Mouse (Mus musculus) megakaryocyte-erythroid progenitor cell, adult 5-6 weeks (primary cell): Measurements from ENCODE around the gene Itga10. TPM values are rescaled to one million over a fixed set of nuclear protein-coding genes. Genes with fewer than 3 reads are reported as not detected.
"Not testable (repeated sequence)": the region's sequence is repeated elsewhere in the genome, so short reads cannot be mapped to it uniquely, and the experiment has no call there.

Source experiments
- ATAC-seq: replicated peaks from 2 replicates; pipeline ENCODE4 v1.8.0; 2016; ENCODE audit warnings: mild to moderate bottlenecking, inconsistent platforms; ENCODE audit not compliant: severe bottlenecking, poor library complexity, low FRiP score, low TSS enrichment
- total RNA-seq, 2 experiments: library from RNA; stranded (forward) in 1 of 2; stranded (reverse) in 1 of 2; fragments of 200-1000, 215-1000 nt in 1 of 2; fragments of >200 nt in 1 of 2; fragmentation: Nextera tagmentation in 1 of 2; gene quantifications; 2 replicates each; pipeline ENCODE4 v1.2.3; 2014 to 2017

Gene Itga10
- total RNA-seq (2014; fragmentation: Nextera tagmentation): 0.10 and 4.4 TPM in 2 replicates
- 0.08 and 0.28 TPM in 2 replicates for total RNA-seq (2017)

- peak; percentile 48; the same call in 1 of the 2 replicates for ATAC-seq
Observed at GRCm38 (mm10) chr3:96645018-96645649, at the start of gene Itga10. Gene Itga10, plus strand, starts transcription at chr3:96645584.

DNA sequence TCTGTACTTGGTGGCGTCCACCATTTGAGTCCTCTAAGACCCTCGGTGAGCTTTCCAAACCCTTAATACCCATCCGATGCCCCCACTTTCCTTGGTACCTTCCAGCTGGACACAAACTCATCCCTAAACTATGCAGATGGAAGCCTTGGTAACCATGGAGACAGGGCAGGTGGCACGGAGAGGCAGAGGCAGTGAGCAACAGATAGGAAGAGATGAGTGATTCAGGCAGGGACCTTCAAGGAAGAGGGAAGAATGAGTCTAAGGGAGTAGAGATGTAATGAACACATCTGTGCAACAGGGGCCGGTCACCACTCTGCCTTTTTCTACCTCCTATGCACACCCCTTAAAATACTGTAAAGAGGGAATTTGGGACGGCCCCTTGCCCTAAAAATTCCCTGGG, 49.7 kb upstream of the Itga10 start:
- ATAC-seq: no peak

DNA sequence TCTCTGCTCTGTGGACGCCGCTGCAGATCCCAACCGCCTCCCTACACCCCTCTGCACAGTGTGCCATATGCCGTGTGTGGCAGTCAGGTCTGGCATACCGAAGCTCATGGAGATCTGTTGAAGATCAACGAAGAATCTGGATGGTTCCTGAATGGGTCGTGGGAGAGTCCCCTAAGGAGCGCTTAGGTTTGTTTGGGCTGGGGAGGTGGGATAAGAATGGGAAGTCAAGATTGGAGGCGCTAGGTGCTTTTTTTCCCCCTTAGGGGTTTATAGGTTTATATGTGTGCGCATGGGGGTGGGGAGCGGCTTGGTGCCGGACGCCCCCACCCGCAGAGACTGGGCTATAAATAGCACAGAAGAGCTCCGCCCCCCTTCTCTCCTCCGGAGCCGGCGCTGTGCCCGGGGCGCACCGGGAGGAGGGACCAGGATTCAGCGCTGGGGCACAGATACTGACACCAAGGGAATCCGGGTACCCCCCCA, 49.1 kb upstream of the Itga10 start, which contains the start of gene Ankrd34a:
Ankrd34a (plus strand) TSS at position 409 of the 480 bp plus-strand sequence.
- ATAC-seq: no peak

GRCm38 (mm10) chr3:96596855-96597254, 48.5 kb upstream of the Itga10 start:
- no peak for ATAC-seq

GRCm38 (mm10) chr3:96597435-96597891, 47.9 kb upstream of the Itga10 start:
- ATAC-seq: no peak

GRCm38 (mm10) chr3:96598156-96599068, 47.0 kb upstream of the Itga10 start:
- no peak for ATAC-seq

DNA sequence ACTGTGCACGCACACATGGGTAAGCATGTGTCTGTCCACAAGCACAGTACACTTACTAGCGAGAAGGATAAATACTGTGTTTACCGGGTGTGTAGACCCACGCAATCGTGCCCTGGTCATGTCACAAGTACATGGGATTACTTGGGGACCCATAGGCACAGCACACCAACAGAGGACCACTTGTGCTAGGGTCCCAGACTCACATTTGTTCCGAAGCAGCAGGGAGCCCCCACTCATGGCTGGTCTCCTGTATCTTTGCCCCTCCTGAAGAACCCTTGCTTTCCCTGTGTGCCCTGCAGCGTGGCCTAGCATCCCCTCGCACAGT, 46.4 kb upstream of the Itga10 start:
- no peak for ATAC-seq

GRCm38 (mm10) chr3:96599411-96599810, 46.0 kb upstream of the Itga10 start:
- ATAC-seq: no peak

DNA sequence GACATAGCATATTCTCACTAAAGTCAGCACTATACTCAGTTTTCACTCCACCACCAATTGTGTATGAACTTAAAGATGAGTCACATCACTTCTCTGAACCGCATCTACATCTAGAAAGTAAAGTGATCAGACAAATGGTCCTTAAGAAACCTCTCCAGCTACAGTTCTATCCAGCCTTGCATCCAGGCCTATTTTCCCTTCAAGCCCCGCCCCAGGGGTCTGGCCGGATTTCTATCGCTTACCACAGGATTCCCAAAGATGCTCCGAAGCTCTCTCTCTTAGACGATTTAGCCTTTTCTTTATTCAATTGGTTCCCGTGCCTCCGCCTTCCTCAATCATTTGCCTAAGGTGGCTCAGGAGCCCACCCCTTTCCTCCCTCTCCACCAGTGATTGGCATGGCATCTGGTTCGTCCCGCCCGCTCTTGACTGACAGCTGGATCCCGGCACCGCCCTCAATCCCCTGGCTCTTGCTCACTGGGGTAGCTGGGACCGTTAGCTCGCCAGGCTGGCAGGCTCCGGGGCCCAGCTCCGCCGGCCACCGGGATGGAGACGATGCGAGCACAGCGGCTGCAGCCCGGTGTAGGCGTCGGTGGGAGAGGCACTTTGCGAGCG, 44.6 kb upstream of the Itga10 start, which contains the start of gene Lix1l:
Lix1l (plus strand) TSS at position 511 of the 612 bp plus-strand sequence.
- peak; percentile 97 for ATAC-seq

- ATAC-seq: no peak
Observed at GRCm38 (mm10) chr3:96601251-96601787, 44.1 kb upstream of the Itga10 start.

- no peak for ATAC-seq
Observed at GRCm38 (mm10) chr3:96601941-96602703, 43.3 kb upstream of the Itga10 start.

DNA sequence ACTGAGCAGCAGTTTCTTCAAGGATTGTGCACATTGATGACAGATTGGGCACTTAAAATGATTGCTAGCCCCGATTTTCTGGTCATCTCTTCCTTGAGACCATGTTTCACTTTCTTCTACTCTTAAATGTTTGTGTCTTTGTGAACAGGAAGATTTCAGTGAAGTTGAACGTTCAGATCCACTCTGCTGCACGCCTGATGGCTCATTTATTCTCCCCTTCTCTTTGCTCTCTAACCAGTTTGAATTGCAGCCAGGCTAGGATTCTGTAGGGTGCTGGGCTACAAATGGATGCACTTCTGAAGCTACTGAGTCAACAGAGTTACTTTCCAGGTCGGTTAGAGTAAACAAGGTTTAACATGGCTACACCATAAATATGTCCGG, 42.7 kb upstream of the Itga10 start:
- ATAC-seq: no peak

GRCm38 (mm10) chr3:96603311-96603710, 42.1 kb upstream of the Itga10 start:
- ATAC-seq: no peak

DNA sequence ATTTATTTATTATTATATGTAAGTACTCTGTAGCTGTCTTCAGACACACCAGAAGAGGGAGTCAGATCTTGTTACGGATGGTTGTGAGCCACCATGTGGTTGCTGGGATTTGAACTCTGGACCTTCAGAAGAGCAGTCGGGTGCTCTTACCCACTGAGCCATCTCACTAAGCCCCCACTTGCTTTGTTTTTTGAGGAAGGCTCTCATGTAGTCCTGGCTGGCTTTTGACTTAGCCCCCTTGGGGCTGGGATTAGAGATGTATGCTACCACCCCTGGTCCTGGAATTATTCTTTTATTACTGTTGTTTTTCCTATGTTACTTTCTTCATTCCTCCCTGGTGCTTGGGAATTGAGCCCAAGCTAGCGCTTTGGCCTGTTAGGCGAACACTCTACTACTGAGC, 39.4 kb upstream of the Itga10 start:
- not testable (repeated sequence) for ATAC-seq

DNA sequence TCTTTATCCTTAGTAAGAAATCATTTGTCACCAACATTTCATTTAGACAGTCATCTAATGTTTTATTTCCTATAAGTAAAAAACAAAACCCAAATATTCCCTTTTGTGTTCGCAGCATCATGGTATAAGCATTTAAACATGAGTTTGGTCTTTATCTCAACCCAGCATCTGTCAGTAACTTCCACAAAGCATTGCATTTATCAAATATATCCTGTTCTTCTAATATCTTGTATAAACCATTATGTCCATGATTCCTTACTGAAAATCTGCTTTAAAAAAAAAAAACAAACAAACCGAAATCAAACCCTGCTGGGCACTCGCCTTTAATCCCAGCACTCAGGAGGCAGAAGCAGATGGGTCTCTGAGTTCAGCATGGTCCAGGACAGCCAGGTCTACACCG, 38.8 kb upstream of the Itga10 start:
- ATAC-seq: no peak

DNA sequence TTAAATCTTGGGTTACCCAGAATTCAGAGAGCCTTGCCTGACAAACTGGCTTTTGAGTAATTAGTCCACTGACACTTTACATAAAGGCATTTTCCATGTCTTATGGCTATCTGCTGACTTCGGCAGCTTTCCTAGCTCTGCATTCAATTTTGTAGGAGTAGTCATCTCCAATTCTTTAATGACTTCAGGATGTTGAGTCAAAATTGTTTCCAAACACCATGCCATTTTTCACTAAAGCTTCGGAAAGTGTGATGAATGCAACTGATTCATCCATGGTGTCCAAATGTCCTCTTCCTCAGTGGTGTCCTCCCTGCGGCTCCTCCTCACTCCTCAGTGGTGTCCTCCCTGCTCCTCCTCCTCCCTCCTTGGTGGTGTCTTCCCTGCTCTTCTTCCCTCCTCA, 27.4 kb upstream of the Itga10 start:
- no peak for ATAC-seq

DNA sequence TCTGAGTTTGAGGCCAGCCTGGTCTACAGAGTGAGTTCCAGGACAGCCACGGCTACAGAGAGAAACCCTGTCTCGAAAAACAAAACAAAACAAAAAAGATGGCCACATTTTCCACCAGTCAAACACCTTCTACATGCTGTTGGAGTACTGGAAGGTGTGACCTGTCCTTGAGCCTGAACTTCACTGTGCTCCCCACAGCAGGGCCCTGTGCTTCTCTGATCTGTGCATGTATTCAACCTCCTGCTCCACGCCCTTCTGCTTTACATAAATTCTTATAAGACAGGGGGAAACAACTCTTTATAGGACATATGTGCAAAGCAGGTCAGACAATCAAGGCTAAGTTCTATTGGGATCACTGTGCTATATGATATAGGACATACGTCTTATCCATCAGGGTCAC, 22.2 kb upstream of the Itga10 start:
- ATAC-seq: no peak

- peak; percentile 95 for ATAC-seq
Observed at GRCm38 (mm10) chr3:96629729-96630600, 15.4 kb upstream of the Itga10 start, which contains the start of gene Rbm8a. Gene Rbm8a, plus strand, starts transcription at chr3:96629933.
